Mouse (Mus musculus) B cell, adult 2 months (primary cell): ENCODE measurements around the gene March6.

Source experiments
- DNase-seq, 2 experiments: peaks; one replicate each; pipeline ENCODE4 v3.0.0; 2022

The March6 gene

GRCm38 (mm10) chr15:31413662-31414061 lies 117.2 kb downstream of the March6 start:
- no peak for DNase-seq

- peak; percentile 9 to 15 for DNase-seq
These were observed 117.9 kb downstream of the March6 start for GRCm38 (mm10) chr15:31412933-31413332.

DNA sequence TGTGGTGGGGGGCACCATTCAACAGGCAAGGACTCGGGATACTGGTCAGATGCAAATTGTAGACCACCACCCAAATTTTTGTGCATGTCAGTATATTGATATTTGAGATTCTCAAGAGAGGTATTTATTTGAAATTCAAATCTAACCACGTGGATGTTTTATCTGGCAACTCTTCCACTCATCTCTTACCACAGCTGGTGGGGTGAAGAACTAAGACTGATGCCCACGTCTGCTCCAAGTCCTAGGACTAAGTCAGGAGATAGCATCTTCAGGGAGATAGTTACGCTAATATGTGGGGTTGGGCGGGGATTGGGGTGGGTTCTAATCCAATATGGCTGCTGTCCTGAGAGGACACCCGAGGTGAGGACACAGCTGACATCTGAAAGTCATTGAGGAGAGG lies 118.4 kb downstream of the March6 start:
- no peak for DNase-seq

DNA sequence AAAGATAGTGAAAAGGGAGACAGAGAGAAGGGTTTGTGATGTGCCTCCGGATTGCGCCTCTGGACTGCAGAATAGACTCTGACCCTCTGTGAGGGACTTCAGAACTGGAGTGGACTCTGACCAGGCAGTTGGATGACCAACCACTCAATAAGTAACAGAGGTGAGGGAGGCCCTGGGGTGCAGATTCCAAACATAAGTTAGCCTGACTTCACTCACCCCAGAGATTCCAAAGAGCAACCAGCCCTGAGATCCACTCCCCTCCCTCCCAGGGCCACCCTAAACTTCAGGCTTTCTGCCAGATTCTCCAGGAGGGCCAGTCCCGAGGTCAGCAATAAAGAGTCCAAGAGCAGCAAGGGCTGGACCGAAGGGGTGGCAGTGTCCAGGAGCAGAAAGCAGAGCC lies 123.4 kb downstream of the March6 start:
- no peak for DNase-seq

DNA sequence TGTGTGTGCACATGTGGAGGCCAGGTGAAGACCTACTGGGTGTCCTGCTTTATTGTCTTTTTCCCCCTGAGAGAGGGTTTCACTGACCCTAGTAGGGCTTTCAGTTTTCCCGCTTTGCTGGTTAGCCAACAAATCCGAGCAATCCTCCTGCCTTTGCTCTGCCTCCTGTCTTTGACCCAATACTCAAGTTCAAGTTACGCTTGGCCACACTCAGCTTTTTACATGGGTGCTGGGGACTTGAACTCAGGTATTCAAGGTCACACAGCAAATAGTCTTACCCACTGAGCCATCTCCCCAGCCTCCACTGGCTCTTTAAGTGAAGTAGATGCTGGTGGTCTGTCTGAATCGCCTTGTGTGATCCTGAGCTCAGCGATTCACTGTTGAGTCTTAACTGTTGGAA lies 124.0 kb downstream of the March6 start:
- DNase-seq = no peak
